Mouse (Mus musculus) hindbrain, embryonic 11.5 days (tissue): Measurements from ENCODE around the gene Lrguk. TPM values are rescaled to one million over a fixed set of nuclear protein-coding genes. Genes with fewer than 3 reads are reported as not detected.

Source experiments
- ATAC-seq: fragments of 200-750 bp; cut with Nextera tagmentation; 2 replicates; pipeline ENCODE4 v1.8.0; 2017; ENCODE audit warnings: mild to moderate bottlenecking, moderate TSS enrichment, moderate library complexity; ENCODE audit not compliant: low FRiP score
- DNase-seq: peaks from one replicate; pipeline ENCODE4 v3.0.0-alpha.2; 2015; ENCODE audit warnings: low spot score
- H3K27ac ChIP-seq: fragments of 300-500 bp; sonication (generic); 2 replicates; pipeline ENCODE4 v1.5.1; 2014; ENCODE audit warnings: mild to moderate bottlenecking, low read depth, low read length
- H3K27me3 ChIP-seq: fragments of 300-500 bp; sonication (generic); 2 replicates; pipeline ENCODE4 v1.6.1; 2014; ENCODE audit warnings: mild to moderate bottlenecking, low read length, moderate library complexity, mixed read lengths; ENCODE audit not compliant: control insufficient read depth, insufficient read depth
- H3K36me3 ChIP-seq: fragments of 300-500 bp; sonication (generic); 2 replicates; pipeline ENCODE4 v1.6.1; 2014; ENCODE audit warnings: mild to moderate bottlenecking, low read length, moderate library complexity, mixed read lengths; ENCODE audit not compliant: control insufficient read depth, insufficient read depth
- H3K4me1 ChIP-seq: fragments of 300-500 bp; sonication (generic); replicated peaks from 2 replicates; pipeline ENCODE4 v1.6.1; 2014; ENCODE audit warnings: low read length, mixed read lengths; ENCODE audit not compliant: control insufficient read depth, insufficient read depth
- H3K4me2 ChIP-seq: fragments of 300-500 bp; sonication (generic); replicated peaks from 2 replicates; pipeline ENCODE4 v1.6.1; 2014; ENCODE audit warnings: mild to moderate bottlenecking, low read depth, low read length
- H3K4me3 ChIP-seq: fragments of 300-500 bp; sonication (generic); 2 replicates; pipeline ENCODE4 v1.5.1; 2014; ENCODE audit warnings: low read depth, low read length
- H3K9ac ChIP-seq: fragments of 300-500 bp; sonication (generic); 2 replicates; pipeline ENCODE4 v1.6.1; 2014; ENCODE audit warnings: low read depth, low read length
- H3K9me3 ChIP-seq: fragments of 300-500 bp; sonication (generic); 2 replicates; pipeline ENCODE4 v1.6.1; 2016; ENCODE audit warnings: low read length; ENCODE audit not compliant: control insufficient read depth
- WGBS: fragments of 180-500 bp; shearing (Covaris S2); extraction: QIAGEN DNeasy Blood & Tissue Kit; methylation state at CpG from one replicate; pipeline ENCODE4 v1.1.7; 2014; 5-methylcytosine and 5-hydroxymethylcytosine counted together
- polyA plus RNA-seq: library from polyadenylated mRNA; unstranded; fragments of >200 nt; fragmentation: Nextera tagmentation; extraction: Ambion mirVana; gene quantifications from 2 replicates; pipeline ENCODE4 v1.2.1, GENCODE M21; 2014

Gene Lrguk
- polyA plus RNA-seq, 1 experiment from 2014 or later = 1.9 TPM

- DNase-seq (no peak), ATAC-seq (no peak)
- Histone ChIP-seq H3K9me3 (no peaks in the 10 kb centered on the region), H3K4me3 (no peak overlapping the region), H3K36me3 (no peaks in the 10 kb centered on the region), H3K27me3 (no peaks in the 10 kb centered on the region), H3K9ac (no peak overlapping the region), H3K4me2 (no peak overlapping the region), H3K4me1 (no peaks in the 10 kb centered on the region), H3K27ac (no peak overlapping the region)
- WGBS = 39% methylated on average over 1 of the region's 1 CpGs
These were observed 26.2 kb upstream of the Lrguk start for GRCm38 (mm10) chr6:34003033-34003432.

DNA sequence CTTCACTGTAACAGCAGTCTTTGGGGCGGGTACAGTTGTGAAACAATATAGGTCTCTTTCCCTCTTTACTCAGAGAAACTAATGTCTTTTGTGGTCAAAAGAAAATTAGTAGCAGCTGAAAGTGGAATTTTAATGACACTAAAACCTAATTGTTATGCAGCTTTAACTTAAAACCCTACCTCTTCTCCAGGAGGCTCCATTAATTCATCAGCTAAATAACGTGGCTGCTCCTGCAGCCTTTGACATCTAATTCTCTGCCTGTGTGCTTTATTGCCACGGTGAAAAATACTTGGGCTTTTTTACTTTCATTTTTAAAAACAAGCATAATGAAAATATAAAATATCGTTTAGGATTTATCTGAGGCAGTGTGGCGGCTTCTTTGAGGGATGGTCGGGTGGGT is 15.8 kb upstream of the Lrguk start:
- no peaks in the 10 kb centered on the region for H3K9me3 ChIP-seq
- no peaks in the 10 kb centered on the region for H3K27me3 ChIP-seq
- no peaks in the 10 kb centered on the region for H3K36me3 ChIP-seq
- H3K4me2 ChIP-seq = no peak overlapping the region
- H3K4me3 ChIP-seq = no peak overlapping the region
- ATAC-seq = no peak
- H3K4me1 ChIP-seq = no peaks in the 10 kb centered on the region
- 82% methylated on average over 6 of the region's 6 CpGs for WGBS
- DNase-seq = no peak
- H3K9ac ChIP-seq = no peak overlapping the region
- H3K27ac ChIP-seq = no peak overlapping the region

DNA sequence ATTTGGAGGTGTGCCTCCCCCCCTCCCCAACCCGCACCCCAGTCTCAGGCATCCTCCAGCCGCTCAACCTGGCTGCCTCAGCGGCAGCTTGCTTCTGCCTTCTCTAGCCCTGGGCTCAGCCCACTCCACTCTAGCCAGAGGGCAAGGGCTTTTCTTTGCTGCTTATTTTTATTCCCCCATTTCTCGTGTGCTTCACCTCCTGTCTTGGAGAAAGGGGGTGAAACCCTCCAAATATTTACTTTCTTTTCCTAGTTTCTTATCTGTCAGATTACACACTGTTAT is 439 bp downstream of the Lrguk start:
- WGBS = 5% methylated on average over 4 of the region's 4 CpGs
- H3K27me3 ChIP-seq = no peaks in the 10 kb centered on the region
- DNase-seq (no peak), ATAC-seq (peak; percentile 71)
- no peaks in the 10 kb centered on the region for H3K9me3 ChIP-seq
- no peaks in the 10 kb centered on the region for H3K4me1 ChIP-seq
- no peaks in the 10 kb centered on the region for H3K36me3 ChIP-seq
- H3K9ac ChIP-seq = peak overlapping the region; percentile 59
- no peak overlapping the region for H3K27ac ChIP-seq
- peak overlapping the region; percentile 88 for H3K4me2 ChIP-seq
- H3K4me3 ChIP-seq = peak overlapping the region; percentile 65

GRCm38 (mm10) chr6:34034096-34034495 is 4.8 kb downstream of the Lrguk start:
- 63% methylated on average over 3 of the region's 3 CpGs for WGBS
- Histone ChIP-seq H3K4me3 (no peak overlapping the region), H3K4me1 (no peaks in the 10 kb centered on the region), H3K4me2 (no peak overlapping the region), H3K9me3 (no peaks in the 10 kb centered on the region), H3K9ac (no peak overlapping the region), H3K27ac (no peak overlapping the region), H3K27me3 (no peaks in the 10 kb centered on the region), H3K36me3 (no peaks in the 10 kb centered on the region)
- DNase-seq (no peak), ATAC-seq (no peak)

DNA sequence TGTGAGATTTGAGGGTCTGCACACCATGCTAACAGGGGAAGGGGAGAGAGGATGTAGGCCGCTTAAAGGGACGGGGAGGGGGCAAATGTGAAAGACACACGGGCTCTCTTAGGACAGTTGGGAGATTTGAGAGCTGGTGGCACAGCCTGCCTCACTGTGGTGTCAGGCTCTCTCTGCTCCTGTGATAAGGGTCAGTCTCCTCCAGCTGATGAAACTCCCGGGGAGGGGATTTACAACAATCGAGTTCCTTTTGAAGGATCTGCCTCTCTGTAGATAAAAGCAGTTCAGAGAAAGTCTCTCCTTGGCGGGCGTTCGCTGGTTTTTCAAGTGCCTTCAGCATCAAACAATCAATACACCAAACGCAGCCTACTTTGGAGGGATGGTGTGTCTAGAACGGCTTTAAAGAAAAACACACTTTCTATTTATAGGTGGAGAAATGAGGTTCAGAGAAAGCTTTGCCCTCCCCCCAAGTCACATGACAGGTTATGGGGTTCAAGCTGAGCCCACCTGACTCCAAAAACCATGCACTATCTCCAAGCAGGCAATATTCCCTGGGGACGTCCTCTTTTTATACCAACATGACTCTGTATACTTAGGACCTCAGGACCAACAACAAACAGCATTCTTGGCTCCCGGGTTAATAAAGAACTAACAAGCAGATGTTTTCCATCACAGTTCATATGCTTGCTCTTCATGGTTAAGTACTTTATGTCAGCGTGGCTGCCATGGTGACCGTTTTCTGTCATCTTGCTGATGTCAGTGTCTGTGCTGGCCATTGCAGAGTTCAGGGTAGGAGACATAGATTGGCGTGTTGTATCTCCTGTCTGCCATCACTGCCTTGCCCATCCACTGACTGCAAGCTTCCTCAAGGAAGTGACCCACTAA is 5.6 kb downstream of the Lrguk start:
- Histone ChIP-seq H3K4me3 (no peak overlapping the region), H3K9me3 (no peaks in the 10 kb centered on the region), H3K4me1 (no peaks in the 10 kb centered on the region), H3K36me3 (no peaks in the 10 kb centered on the region), H3K9ac (no peak overlapping the region), H3K27me3 (no peaks in the 10 kb centered on the region), H3K4me2 (no peak overlapping the region), H3K27ac (no peak overlapping the region)
- DNase-seq (no peak), ATAC-seq (no peak)
- 67% methylated on average over 15 of the region's 15 CpGs for WGBS

DNA sequence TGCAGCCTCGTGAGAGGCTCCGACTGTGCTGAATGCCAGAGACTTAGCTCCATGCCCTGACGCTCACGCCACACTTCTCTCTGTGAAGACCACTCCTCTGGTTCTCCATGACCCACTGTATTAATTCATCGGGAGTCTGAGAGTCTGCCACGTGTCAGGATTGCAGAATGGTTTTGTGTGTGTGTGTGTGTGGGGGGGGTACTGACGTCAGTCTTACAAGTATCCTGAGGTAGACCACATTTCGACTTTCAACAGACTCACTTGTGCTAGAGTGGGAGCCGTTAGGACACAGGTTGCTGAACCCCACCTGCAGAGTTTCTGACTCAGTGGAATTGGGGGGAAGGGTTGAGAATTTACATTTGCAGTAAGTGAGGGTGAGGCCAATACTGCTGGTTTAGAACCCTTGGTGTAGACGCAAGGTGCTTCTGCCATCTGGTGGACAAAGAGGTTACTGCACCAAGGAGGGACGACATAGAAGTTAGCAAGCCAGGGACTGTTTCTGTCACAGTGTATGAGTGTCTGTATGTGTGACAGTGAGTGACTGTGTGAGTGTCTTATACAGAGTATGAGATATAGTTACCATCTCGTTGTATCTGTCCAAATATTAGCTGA is 11.5 kb downstream of the Lrguk start:
- Histone ChIP-seq H3K4me2 (no peak overlapping the region), H3K27ac (no peak overlapping the region), H3K4me3 (no peak overlapping the region), H3K9me3 (no peaks in the 10 kb centered on the region), H3K9ac (no peak overlapping the region), H3K4me1 (no peaks in the 10 kb centered on the region), H3K27me3 (no peaks in the 10 kb centered on the region), H3K36me3 (no peaks in the 10 kb centered on the region)
- ATAC-seq = peak; percentile 54; the same call in 1 of the 2 replicates
- WGBS = 47% methylated on average over 12 of the region's 12 CpGs
- peak; percentile 85 for DNase-seq

DNA sequence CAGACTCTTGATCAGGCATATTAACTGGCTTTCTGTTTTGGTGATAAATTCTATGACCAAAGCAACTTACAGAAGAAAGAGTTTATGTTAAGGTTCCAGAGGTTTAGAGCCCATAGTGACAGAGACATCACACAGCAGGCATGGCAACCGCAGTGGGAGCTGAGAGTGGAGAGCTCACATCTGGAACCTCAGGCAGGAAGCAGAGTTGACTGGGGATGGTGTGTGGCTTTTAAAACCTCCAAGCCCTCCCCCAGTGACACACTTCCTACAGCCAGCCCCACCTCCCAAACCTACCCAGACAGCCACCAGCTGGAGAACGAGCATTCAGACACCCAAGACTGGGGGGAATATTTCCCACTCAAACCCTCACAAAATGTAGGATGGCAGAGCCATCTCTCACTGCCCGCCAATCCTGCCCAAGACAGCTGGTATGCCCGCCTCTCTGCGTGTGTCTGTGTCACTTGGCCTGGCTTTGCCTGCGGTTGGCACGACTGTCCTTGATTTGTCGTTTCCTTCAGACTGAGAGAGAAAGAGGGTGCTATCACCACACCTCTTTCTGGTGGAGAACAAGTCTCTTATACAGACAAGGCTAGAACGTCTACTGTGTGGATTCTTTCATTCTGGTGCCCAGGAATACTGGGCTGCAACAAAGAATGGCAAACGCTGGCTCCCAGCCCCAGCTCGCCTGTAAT is 12.5 kb downstream of the Lrguk start:
- WGBS = 86% methylated on average over 11 of the region's 11 CpGs
- H3K36me3 ChIP-seq = no peaks in the 10 kb centered on the region
- H3K9ac ChIP-seq = no peak overlapping the region
- H3K4me1 ChIP-seq = no peaks in the 10 kb centered on the region
- no peak overlapping the region for H3K27ac ChIP-seq
- ATAC-seq = no peak
- DNase-seq = no peak
- no peak overlapping the region for H3K4me3 ChIP-seq
- H3K9me3 ChIP-seq = no peaks in the 10 kb centered on the region
- H3K4me2 ChIP-seq = no peak overlapping the region
- H3K27me3 ChIP-seq = no peaks in the 10 kb centered on the region

DNA sequence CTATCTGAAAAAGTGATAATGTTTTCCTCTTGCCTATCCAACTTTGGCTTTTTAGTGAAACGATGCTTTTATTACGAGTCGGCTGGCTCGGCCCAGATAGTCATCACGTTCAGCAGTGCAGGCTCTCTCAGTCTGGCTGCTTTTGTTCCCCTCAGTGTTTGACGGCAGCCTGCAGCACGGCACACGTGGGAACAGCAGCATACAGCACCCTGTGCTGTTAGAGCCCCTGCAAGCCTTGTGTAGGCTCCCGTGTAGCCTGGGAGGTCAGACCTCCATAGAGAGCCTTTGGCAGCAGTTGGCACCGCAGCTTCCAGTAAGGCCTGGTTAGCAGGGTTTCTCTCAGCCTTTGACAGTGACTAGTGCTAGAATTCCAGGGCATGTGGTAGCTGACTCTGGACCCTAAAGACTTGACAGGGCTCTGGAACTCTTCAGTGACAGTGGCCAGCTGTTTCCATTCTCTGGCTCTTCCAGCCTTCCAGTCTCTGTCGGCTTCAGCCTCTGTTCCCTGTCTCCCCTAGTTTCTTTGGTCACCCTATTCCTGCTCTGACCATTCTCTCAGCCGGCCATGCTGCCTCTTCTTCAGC is 15.1 kb downstream of the Lrguk start:
- 87% methylated on average over 12 of the region's 12 CpGs for WGBS
- H3K27ac ChIP-seq = no peak overlapping the region

More for the DNA sequence above, 15.1 kb downstream of the Lrguk start:
- DNase-seq (no peak), ATAC-seq (no peak)
- no peak overlapping the region for H3K9ac ChIP-seq
- H3K4me2 ChIP-seq = no peak overlapping the region
- no peaks in the 10 kb centered on the region for H3K27me3 ChIP-seq
- no peaks in the 10 kb centered on the region for H3K9me3 ChIP-seq
- no peaks in the 10 kb centered on the region for H3K36me3 ChIP-seq
- no peak overlapping the region for H3K4me3 ChIP-seq
- no peaks in the 10 kb centered on the region for H3K4me1 ChIP-seq
